Mouse (Mus musculus): Measurements from ENCODE around the gene Sod3.

GRCm38 (mm10) chr5:52365930-52366329, 2.3 kb downstream of the Sod3 start:
- no peak for TF ChIP-seq CTCF (IDR thresholded peaks at IDR 0.05; ENCODE audit: low read depth, low read length)
- TF ChIP-seq POLR2A (IDR thresholded peaks at IDR 0.05; ENCODE audit: insufficient read depth, low read length), result no peak
- no peak for TF ChIP-seq EP300 (IDR thresholded peaks at IDR 0.05; ENCODE audit: insufficient read depth, low read depth, low read length)

Measured in ES-Bruce4 (cell line).